Mouse (Mus musculus): ENCODE results near the gene Ddx46.
A peak's percentile ranks its signal among the peaks of the same experiment; 100 is the strongest.
"Not testable (repeated sequence)": the region's sequence is repeated elsewhere in the genome, so short reads cannot be mapped to it uniquely, and the experiment has no call there.

The Ddx46 gene

GRCm38 (mm10) chr13:55634639-55635127 lies at the start of gene Ddx46:
TSS of gene Ddx46 (plus strand) at chr13:55635027.
- peak; percentile 89 for DNase-seq

GRCm38 (mm10) chr13:55591961-55592490 lies 42.8 kb upstream of the Ddx46 start:
- DNase-seq: no peak

GRCm38 (mm10) chr13:55592512-55593253 lies 42.1 kb upstream of the Ddx46 start:
- DNase-seq: peak; percentile 97

DNA sequence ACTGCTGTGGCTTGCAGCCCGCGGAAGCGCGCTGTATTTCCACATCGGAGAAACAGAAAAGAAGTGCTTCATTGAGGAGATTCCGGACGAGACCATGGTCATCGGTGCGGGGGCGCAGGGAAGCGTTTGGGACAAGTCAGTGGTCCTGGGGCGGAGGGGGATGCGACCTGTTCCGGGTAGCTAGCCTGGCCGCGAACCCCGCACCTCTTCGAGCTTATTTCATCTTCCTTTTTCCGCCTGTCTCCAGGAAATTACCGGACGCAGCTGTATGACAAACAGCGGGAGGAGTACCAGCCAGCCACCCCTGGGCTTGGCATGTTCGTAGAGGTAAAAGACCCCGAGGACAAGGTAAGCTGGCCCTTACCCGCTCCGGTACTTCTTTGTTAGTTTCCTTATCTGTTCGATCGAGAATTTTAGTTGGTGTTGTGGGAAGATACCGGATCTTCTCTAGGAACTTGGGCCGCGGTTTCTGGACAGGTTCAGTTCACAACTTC lies 41.5 kb upstream of the Ddx46 start:
- no peak for DNase-seq

- no peak for DNase-seq
These were observed 39.5 kb upstream of the Ddx46 start for GRCm38 (mm10) chr13:55595375-55595774.

DNA sequence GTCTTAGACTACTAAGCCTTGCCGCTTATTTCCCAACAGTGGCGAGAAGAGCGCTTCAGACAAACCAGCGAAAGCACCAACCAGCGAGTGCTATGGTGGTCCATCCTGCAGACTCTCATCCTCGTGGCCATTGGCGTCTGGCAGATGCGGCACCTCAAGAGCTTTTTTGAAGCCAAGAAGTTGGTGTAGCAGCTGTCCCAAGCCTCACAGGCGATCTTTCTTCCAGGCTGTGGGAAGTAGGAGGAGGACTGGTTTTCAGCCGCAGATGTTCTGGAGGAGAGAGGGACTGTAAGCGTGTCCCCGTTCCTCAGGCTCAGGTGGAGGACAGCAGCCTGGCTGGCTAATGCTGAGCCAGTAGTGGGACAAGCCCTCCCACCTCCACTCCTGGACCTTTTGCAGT lies 38.0 kb upstream of the Ddx46 start:
- no peak for DNase-seq

- DNase-seq: peak; percentile 87
These were observed 35.0 kb upstream of the Ddx46 start, which contains the start of gene B4galt7 for GRCm38 (mm10) chr13:55599566-55600540. TSS of gene B4galt7 (plus strand) at chr13:55599896.

GRCm38 (mm10) chr13:55600657-55601056 lies 34.2 kb upstream of the Ddx46 start:
- DNase-seq: peak; percentile 51

- DNase-seq: peak; percentile 90
These were observed 33.2 kb upstream of the Ddx46 start for GRCm38 (mm10) chr13:55601611-55602010.

GRCm38 (mm10) chr13:55604606-55605005 lies 30.2 kb upstream of the Ddx46 start:
- DNase-seq: no peak

GRCm38 (mm10) chr13:55606899-55607623 lies 27.8 kb upstream of the Ddx46 start:
- DNase-seq: no peak

DNA sequence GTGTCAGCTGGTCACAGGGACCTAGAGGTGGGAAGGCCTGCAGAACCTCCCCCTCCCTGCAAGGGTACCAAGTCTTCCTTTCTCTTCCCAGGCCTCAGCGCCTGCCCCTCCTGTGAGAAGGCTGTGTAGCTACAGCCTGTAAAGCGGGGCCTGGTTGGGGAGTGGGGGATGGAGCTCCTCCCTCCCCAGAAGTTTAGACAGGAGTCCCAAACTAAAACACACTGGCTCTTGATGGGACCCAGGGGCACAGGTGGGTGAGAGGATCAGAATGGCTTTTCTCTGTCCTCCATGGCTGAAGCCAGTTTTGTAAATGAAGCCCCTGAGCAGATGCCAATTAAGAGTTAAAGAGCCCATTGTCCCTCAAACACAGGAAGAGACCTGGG lies 27.2 kb upstream of the Ddx46 start:
- DNase-seq: no peak

DNA sequence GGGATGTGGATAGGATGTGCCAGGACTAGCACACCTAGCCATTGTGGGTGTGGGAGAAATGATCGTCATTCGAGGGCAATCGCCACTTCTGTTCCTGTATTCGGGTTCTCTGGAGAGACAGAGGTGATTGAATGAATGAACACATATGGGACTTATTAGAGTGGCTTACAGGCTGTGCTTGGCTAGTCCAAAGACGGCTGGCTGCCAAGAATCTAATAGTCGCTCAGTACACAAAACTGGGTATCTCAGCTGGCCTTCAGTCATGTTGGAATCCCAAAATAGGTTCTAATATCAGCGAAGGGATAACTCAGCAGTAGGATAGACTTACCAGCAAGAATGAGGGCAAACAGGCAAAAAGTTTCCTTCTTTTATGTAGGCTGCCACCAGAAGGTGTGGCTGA lies 22.8 kb upstream of the Ddx46 start:
- DNase-seq: no peak

GRCm38 (mm10) chr13:55613471-55613870 lies 21.4 kb upstream of the Ddx46 start:
- no peak for DNase-seq

GRCm38 (mm10) chr13:55619328-55619727 lies 15.5 kb upstream of the Ddx46 start:
- no peak for DNase-seq

DNA sequence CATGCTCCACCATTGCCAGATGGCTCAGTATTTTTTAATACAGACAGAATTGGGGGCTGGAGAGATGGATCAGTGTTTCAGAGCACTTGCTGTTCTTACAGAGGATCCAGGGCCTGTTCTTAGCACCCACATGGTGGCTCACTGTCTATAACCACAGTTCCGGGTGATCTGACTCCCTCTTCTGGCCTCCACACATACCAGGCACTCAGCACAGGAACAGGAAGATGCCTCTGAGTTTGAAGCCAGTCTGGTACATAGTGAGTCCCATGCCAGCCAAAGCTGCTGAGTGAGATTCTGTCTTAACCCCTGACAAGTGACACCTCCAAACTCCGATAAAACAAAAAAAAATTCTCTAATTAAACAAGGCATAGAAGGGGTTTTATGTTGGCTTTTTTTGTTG lies 14.6 kb upstream of the Ddx46 start:
- no peak for DNase-seq

DNA sequence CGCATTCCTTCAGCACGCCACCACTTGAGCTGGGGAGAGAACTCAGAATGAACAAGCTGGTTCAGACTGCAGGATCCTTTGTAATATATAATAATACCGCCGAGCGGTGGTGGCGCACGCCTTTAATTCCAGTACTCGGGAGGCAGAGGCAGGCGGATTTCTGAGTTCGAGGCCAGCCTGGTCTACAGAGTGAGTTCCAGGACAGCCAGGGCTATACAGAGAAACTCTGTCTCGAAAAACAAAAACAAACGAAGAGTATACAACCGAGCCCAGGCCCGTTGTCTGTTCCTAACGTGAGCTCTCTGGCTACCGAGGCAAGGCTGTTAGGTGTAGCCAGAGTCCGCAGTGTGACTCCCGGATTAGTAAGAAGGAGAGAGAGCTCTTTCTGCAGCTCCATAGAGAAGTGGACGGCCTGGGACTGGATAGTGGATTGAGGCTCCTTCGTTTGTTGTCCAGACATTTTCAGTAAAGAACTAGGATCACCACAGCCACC lies 12.6 kb upstream of the Ddx46 start:
- not testable (repeated sequence) for DNase-seq

DNA sequence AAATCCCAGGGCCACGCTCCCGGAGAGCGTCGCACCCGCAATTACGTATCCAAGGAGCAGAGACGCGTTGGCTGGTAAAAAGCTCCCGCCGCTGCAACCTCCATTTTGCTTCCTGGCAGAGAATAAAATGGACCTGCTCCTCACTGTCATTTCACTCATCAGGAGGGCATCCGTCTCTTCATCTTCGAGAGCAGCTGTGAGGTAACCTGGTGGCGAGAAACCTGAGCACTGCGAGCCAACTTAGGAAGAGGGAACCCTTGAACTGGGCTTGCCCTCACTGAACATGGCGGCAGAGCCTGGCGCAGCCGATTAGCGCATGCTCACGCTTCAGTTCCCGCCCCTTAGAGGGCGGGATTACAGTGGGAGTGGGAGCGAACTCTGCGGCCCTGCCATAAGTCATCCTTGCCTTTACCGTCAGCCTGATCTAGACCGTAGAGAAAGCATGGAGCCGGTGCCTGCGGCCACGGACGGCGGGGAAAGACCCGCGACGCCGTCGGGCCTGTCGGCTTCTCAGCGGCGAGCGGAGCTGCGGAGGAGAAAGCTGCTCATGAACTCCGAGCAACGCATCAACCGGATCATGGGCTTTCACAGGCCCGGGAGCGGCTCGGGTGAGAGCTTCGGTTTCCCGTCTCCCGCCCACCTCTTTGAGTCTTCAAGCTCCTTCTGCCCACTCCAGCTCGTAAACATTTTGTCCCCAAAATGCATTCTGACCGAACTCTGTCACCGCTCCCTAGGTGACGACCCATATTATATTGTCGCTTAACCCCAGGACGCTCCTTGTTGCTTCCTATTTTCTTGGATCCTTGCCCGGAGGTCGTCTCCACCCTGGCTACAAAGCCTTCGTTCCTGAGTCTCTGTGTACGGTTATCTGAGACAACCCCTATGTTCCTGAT lies 11.9 kb upstream of the Ddx46 start, which contains the start of gene Caml:
TSS of gene Caml (plus strand) at position 357 of the 893 bp plus-strand sequence.
- peak; percentile 93 for DNase-seq

- no peak for DNase-seq
These were observed 332 bp downstream of the Ddx46 start for GRCm38 (mm10) chr13:55635146-55635571.

- DNase-seq: no peak
These were observed 1.6 kb downstream of the Ddx46 start for GRCm38 (mm10) chr13:55636185-55636983.
